Mouse (Mus musculus) erythroblast, adult 5-6 weeks (primary cell): ENCODE measurements around the gene Uchl1. TPM values are rescaled to one million over a fixed set of nuclear protein-coding genes. Genes with fewer than 3 reads are reported as not detected.

Source experiments
- ATAC-seq: replicated peaks from 2 replicates; pipeline ENCODE4 v1.8.0; 2016; ENCODE audit warnings: moderate number of reproducible peaks, mild to moderate bottlenecking, moderate TSS enrichment, inconsistent platforms; ENCODE audit not compliant: poor library complexity, low FRiP score, severe bottlenecking
- total RNA-seq, 2 experiments: library from RNA; stranded (forward) in 1 of 2; stranded (reverse) in 1 of 2; fragments of 150-400 nt in 1 of 2; fragments of 200-764, 138-1000 nt in 1 of 2; gene quantifications; 2 replicates each; pipeline versions ENCODE4 v1.2.3 to v1.2.4; 2015 to 2017; ENCODE audit warnings: low replicate concordance in 2 of 2

The Uchl1 gene
- total RNA-seq (2015; ENCODE audit: low replicate concordance) (not detected in 2 replicates), total RNA-seq (2017; ENCODE audit: low replicate concordance) (0.98 TPM in 1 of 2 replicates, not detected in the other)

DNA sequence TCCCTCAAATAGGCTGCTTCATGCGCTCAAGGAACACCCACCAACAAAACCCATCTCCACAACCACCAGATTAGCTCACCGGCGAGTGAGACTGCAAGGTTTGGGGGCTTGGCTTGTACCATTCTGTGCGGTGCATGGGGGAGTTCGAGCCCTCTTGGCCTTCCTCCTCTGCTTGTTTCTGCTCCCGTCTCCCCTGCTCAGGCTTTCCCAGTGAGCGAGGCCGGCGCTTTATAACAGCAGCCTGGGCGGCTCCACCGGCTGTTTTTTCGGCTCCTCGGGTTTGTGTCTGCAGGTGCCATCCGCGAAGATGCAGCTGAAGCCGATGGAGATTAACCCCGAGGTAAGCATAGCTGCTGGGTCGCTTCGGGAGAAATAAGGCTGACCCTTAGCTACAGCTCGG, at the start of gene Uchl1:
Gene Uchl1 (plus strand): TSS at position 109 of the 400 bp plus-strand sequence.
- no peak for ATAC-seq

DNA sequence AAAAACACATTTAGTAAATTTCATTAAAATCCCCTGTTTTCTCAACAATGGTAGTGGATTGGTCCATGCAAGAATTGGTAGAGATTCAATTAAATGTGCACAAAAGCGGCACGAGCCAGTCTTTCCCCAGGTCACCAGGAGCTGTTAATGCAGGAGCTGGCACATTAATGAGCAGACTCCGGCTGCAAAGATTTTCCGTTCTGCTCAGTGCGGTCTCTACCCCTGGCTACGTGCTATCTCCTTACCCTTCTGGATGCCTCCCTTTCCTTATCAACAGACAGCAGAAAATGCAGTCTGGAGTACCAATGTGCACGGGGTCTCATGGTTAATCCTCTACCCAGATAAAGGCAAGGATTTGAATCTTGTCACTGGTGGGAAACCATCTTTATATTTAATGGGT, 48.1 kb upstream of the Uchl1 start:
- ATAC-seq: no peak

DNA sequence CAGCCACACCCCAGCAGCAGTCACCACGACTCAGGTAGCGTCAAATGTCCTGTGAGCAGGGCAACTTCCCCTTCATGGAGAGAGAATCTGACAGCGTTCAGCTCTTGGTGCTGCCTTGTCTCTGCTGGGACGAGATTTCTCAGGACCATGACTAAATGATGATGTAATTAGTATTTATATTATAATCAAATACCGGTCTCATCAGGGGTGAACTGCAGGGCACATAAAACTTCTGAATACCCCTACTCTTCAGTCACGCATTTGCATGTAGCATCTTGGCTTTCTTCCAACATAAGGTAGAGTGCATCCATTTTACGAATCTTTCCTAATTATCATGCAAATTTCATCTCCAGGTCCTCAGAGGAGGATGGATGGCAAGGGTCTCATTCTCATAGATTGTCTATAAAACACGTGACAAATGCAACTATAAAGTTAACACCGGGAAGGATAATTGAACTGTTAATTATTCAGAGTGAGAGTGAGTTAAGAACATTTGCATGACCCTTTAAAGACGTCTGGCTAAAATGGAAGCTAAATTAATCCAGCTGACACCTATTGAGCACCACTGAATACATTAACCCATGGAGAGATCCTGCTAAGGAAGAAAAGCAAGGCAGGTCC, 40.3 kb upstream of the Uchl1 start:
- ATAC-seq: no peak

DNA sequence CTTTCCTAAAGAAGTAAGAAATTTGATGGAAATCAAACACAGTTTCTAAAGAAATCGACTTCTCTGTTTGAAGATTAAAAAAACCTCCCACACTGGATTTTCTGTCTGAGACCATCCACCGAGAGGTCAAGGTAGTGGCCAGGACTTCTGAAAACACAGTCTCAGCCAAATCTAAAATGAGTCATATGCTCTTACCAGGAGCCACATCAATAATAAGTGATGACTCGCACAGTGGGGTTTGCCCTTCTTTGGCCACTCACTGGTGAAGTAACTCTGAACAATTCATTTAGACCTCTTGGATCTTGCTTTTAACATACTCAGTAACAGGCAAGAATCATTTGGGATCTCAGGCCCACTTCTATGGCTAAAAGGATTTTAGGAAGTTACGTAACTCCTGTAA, 33.7 kb upstream of the Uchl1 start:
- ATAC-seq: no peak

DNA sequence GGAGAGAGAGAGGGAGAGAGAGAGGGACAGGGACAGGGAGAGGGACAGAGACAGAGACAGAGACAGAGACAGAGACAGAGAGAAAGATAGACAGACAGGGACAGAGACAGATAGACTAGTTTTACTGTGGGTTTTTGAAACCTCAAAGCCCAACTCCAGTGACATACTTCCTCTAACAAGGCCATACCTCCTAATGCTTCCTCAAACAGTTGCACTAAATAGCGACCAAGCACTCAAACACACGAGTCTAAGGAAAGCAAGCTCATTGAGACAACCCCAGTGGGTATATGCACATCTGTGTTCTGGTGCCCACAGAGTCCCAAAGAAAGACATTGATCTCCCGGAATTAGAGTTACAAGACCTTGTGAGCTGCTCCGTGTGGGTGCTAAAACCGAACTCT, 32.6 kb upstream of the Uchl1 start:
- no peak for ATAC-seq

DNA sequence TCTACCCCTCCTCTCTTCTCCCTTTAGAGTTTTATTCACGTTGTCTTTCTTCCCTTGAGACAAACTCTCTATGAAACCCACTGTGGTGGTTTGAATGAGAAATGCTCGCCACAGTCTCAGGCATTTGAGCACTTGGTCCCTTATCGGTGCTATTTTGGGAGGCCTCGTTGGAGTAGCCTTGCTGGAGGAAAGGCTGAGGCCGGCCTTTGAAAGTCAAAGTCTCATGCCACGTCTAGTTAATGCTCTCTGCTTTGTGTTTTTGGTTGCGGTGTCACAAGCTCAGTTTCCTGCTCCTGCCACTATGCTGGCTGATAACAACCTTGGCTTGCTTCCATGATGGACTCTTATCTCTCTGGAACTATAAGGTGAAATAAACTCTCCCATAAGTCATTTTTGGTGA, 28.4 kb upstream of the Uchl1 start:
- ATAC-seq: no peak

DNA sequence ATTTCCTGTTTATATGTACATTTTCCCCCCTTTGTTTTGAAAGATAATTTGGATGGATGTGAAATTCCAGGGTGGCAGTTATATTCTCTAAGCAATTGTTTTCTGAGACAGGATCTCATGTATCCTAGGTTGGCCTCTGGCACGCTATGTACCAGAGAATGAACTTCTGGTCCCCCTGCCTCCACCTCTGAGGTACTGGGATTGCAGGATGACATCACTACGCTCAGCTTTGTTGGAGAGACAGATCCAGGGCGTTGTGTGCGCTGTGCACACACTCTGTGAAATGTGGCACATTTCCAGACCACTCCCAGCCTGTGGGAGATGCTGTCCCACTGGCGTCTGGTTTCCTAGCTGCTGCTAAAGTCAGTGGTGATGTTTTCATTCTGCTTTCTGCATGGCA, 21.7 kb upstream of the Uchl1 start:
- no peak for ATAC-seq

DNA sequence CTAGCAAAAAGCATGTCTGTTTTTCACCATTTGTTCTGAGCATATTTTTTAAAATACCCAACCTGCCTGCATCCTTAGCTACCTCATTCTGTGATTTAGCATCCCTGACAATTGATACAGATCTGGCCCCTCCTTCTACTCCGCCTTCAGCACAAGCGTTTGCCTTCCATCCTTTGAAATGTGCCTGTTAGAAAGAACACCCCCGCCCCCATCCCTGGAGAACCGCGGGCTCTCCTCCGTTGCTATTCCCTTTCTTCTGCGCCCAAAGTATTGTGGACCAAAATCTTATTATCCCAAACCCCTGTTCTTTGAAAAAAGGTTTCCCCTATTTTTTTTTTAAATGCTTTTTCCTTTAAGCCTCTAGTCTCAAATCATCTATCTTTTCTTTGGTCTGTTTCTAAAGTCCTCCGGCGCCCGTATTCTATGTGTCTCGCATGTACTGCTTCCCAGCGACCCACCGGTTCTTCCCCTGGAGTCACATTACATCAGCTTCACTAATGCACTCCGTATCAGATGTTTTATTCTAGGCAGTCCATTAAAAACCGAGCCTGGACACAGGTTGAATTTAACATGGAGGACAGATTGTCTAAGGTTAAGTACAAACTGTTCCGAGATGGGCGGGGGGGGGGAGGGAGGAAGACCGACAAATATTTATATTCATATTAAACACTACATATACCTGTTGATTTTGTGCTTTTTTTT, 551 bp upstream of the Uchl1 start:
- ATAC-seq: no peak

DNA sequence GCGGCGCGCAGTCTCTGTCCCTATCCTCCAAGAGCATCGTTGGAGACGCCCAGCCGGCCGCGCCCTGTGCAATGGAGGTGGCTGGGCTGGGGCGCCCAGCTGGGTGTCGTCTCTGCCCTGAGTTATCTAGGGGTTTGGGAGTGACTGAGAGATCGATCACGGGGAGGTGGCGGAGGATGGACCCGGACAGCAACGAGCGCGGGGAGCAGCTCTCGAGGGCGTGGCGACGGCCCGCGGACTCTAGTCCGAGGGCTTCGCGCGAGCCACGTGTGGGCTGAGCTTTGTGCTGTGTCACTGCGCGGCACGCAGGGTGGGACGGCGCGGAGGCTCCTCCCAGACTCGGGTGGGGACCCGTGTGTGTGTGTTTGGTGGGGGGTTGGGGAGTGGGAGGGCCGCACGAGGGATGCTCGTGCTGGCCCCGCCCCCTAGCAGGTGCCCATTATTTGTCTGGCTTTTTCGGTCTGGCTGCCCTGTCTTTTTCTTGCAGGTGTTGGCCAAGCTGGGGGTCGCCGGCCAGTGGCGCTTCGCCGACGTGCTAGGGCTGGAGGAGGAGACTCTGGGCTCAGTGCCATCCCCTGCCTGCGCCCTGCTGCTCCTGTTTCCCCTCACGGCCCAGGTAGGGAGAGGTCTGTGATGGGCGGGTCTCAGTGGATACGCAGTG, 696 bp downstream of the Uchl1 start:
- no peak for ATAC-seq

DNA sequence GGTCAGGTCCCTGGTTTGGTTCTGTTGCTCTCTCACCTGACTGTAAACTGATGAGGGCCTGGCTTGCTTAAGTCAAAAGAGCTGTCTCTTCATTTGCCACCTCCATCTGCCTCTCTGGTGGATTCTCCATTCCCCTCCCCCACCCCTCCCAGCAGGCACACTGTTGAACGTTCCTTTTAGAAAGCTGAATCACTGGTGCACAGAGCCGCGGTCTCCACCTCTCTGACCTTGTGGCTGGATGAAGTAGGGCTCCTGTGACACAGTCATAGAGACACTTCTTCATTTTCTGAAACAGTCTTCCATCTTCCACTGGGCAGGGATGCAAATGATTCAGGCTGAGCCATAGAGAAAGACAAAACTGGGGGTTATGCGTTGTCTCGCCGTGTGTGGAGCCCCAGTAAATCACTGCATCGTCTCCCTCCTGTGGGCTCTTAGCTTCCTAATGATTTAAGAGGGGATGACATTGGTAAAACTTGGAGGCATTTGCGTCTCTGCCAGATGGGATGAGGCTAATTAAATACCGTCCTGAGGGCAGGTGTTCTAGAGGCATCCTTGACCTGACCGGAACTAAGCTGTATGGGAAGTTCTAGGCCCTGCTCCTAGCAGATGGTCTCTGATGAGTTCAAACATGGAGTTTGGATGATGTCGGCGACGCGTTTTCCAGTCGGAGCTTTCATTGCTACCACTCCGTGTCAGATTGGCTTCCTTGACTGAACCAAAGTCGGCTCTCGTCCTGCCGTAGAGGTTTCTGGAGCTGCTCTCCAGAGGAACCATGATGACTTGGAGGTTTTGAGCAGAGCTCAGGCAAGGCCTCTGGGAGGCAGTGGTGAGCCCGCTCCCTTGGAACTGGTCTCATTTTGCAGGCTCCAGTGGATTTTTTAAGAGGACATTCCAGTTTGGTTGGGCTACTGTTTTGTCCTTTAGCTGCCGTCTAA, 1.8 kb downstream of the Uchl1 start:
- ATAC-seq: no peak

DNA sequence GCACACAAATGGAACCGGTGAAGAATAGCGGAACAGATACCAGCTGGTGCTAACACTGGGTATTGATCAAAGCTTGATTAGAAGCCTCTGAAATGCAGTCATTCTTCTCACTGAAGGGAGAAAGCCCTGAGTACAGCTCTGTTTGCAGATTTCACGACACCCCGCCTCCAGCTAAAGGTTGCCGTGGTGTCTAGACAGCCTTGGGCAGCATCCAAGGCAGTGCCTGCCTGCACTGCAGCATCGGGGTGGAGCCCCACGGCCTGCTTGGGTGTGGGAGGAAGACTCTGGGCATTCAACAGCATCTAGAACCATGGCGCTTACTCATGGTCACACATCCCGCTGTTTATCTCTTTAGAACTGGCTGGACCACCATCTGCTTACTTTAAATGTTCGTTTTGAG, 3.3 kb downstream of the Uchl1 start:
- ATAC-seq: no peak

DNA sequence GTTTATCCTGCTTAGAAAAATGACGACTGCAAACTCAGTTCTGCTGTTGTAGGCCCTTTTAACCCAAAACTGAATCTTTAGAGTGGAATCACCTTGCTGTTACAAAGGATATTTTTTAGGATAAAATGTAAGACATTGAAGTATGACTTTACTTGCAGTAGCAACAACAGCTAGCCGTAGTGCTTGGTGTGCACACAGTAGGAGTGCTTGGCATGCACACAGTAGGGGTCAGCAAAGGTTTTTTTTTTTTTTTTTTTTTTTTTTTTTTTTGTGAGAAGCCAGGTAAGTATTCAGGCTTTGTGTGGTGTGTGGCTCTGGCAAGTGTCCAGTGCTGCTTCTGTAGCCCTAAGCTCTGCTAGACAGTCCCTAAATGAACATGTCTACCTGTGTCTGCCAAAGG, 10.0 kb downstream of the Uchl1 start:
- ATAC-seq: no peak

DNA sequence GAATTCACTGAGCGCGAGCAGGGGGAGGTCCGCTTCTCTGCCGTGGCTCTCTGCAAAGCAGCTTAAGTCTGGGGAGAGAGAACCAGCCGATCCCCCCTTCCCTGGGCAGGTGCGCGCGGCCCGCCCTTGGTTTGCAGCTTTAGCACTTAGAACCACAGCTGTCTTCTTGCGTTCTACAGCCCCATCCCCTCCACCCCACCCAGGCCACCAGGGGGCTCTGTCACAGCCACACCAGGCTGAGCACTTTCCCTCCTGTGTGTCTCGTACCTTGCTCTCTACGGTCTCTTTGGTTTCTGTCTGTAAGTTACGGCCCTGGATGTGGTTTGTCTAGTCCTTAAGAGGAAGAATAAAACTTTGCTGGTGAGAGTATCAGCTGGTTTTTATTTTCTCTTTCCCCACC, 11.0 kb downstream of the Uchl1 start:
- no peak for ATAC-seq

DNA sequence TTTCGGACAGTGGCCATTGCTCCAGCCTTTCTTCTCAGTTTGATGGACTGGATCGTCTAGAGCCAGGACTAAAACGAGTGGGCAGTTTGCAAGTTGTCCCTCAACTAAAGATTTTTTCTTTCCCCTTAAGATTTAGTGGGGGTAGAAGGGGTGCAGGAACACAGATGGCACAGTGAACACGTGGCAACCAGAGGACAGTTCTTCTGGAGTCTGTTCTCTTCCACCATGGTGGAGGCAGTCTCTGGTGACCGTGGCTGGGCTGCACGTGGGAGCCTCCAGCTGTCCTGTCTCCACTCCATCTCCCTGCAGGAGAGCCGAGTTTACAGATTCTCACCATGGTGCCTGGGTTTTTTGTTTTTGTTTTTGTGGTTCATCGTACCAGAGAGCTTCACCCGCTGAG, 11.8 kb downstream of the Uchl1 start:
- ATAC-seq: no peak

DNA sequence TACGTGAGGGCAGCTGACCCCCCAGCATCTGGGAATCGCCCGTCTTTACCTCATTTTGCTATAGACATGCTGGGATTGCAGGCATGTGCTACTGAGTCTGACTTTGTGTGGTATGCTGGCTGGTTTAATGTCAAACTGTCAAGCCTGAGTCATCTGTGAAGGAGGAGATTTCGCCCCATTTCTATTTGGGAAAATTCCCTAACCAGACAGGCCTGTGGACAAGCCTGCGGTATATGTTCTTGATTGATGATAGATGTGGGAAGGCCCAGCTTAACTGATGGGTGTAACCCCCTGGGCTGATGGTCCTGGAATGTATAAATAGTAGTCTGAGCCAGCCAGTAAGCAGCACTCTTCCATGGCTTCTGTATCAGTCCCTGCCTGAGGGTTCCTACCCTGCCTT, 12.4 kb downstream of the Uchl1 start:
- no peak for ATAC-seq

DNA sequence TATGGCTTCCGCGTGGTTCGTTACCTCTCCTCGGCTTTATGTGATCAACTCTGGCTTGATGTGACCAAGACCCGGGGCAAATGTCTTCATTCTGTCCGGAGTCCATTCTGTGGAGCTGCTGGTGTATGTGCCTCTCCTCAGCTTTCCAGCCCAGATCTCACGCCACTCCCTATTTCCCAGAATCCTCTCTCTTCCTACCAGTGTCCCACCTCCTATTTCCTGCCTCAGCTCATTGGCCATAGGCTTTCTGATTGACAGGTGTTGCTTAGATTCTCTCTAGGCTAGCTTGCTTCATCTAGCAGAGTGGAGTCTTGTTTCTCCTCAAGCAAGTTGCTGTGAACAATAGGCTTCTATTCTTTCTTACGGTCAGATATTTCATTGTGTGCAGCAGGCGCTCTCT, 13.9 kb downstream of the Uchl1 start:
- ATAC-seq: no peak

DNA sequence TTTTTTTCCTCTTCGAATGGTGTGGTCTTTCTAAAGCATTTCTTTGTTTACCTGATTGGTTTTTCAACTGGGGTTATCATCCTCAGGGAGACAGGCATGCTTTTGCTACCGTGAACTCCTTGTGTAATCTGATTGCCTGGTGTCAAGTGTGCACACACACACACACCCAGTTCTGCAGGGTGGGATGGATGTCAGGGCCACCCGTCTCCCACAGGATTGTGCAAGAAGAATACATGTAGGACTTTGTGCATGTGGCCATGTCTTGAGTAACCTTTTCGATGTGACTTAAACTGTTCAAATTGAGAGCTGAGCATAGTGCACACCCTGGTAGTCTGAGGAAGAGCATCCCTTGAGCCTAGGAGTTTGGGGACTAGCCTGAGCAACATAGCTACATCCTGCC, 17.3 kb downstream of the Uchl1 start:
- no peak for ATAC-seq

DNA sequence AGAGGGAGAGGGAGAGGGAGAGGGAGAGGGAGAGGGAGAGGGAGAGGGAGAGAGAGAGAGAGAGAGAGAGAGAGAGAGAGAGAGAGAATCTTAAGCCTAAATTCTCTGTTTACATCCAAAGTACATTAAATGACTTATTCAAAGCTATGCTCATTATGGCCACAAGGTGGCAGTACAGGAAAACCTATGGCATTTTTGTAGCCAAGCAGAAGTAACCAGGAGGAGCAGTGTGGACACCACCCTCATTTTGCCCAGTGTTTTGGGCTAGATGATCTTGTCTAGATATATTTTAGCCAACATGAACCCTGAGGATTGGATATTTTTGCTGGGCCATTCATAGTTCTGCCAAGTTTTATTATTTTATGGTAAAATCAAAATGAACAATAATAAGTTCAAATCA, 21.2 kb downstream of the Uchl1 start:
- no peak for ATAC-seq

DNA sequence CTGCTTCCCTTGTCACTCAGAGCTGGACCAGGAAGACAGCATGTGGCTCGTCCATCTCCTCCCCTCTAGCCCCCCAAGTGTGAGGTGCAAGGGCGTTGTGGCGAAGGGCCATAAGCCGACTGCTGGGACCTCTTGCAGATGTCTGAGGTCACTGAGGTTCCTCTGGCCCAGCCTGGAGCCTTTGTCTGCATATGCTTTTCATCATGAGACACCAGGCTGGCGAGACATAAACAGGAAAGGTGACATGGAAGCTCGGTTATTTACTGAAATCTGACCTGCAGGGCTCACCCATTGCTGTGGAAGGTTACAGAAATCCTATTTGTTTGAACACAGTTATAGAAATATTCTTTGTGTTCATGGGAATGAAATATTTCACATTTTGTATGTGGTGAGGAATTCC, 24.0 kb downstream of the Uchl1 start:
- ATAC-seq: no peak

DNA sequence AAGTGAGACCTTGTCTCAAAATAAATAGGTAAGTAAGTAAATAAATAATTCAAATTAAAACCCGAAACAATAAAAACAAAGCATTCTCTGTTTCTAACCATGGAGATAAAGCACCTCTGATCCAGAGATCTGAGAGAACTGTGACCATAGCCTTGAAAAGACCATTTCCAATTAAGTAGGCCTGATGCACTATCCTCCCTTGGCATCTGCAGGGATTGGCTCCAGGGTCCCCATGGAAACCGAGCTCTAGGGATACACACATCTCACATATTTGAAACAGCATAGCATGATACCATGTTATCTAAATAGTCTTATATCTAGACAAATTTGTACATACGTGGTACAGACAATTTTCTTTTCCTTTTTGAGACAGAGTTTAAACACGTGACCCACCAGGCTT, 26.1 kb downstream of the Uchl1 start:
- ATAC-seq: no peak
